Mouse (Mus musculus): ENCODE measurements at regions not wholly inside any gene's neighbourhood (a gene's known extent, or its start where the extent isn't known, plus 50 kb on each side); places are given as distances from the start of the nearest gene placed in this dataset.

DNA sequence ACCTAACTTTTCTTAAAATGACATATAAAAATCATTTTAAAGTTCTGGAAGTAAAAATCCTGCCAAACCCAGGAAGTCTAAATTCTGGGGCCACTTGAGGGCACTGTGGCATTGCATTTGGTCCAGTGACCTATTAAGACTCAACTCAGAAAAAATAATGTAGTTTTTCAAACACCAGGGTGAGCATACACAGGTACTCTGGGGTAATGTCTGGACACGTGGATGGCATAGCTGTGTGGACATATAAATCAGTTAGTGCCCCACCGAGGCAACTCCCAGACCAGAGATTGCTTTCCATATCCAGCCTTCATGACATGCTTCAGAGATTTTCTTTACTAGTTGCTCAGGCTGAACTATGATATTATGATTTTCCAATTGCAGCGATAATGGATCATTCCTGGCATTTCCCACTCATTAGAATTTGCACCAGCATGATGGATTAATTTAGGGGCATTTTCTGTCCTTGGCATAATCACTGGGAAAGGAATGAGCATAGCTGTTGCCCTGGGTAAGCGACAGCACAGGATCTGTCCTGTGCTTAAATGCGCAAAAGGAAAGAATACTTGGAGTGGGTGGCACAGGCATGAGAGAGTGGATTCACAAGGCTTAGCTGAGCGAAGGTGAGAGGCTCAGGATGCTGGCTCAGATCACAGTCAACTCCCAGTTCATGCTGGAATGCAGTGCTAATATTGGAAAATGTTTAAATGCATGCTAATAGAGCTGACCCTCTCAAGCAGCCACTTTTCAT, 1526.6 kb upstream of the Cdh8 start:
- DNase-seq (ENCODE audit: low spot score in 2 of 2), result peak; percentile 11 to 24

DNA sequence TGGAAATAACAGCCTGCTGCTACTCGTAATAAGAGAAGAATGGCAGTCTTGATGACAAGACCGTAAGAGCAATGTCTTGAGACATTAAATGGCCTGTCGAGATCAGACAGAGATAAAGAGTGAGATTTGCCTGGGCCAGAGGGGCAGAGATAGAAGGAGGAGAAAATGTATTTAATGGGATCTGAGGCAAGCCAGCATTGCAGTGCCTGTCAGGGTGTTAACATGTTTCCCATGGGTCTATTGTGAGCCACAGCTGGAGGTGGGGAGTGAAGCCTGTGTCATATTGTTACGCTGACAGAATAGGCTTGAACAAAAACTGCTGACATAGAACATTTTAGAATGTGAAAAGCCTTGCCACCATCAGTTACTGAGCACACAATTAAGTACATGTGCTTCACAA, 1523.3 kb upstream of the Cdh8 start:
- DNase-seq (ENCODE audit: low spot score in 2 of 2), result no peak

DNA sequence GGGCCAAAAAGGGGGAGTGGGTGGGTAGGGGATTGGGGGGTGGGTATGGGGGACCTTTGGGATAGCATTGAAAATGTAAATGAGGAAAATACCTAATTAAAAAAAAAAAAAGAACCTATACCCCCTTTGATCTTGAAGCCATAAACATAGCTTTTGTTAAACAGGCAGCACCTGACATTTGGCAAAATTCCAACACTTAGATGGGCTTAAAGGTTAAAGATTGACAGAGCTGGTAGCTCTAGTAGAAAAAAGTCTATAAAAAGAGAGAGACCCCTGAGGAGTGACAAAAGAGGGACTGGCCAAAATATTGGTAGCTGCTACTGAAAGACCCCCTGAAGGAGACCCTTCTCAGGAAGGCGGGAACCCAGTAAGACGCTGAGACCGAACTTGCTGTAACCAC, 1474.0 kb upstream of the Cdh8 start:
- DNase-seq (ENCODE audit: low spot score in 2 of 2), result no peak

DNA sequence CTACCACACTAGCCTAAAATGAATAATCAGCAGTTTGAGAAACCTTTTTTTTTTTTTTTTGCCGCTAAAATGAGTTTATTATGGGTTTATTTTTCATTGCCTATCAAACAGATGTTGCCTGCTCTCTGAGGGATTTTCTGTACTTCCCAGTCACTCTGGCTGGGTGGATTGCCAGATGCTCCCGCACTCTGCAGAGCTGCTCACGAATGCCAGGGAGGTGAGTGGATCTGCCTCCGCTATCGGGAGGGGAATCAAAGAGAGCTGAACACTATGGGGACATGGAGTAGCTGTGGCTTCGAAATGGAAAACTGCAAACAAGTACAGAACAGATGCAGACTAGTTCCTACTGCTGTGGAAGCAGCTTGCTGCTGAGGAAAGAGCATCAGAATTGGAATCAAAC, 1449.4 kb upstream of the Cdh8 start:
- no peak for DNase-seq (ENCODE audit: low spot score in 2 of 2)

DNA sequence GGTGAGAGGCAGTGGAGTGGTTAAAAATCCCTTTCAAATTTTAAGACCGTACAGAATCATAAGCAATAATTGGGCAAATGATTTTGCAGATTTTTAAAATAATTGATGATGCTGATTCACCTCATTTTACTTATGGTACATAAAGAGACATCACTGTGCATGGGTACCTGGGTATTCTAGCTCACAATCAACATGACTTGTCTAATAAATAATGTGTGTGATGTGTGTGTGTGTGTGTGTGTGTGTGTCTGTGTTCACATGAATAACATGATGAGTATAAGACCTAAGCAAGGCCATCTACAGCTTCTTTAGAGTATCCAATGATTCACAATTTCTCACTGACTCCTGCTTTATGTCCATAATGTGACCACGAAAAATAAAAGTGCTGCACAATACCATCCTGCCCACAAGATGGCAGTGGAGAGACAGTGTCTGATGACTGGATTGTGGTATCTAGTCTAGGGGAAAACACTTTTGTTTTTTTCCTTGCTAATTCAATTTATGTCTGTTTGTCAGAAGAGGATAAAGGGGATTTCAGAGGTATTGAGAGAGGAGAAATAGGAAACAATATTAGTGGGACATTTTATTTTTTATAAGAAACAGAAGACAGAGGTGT, 1434.7 kb upstream of the Cdh8 start:
- peak in 1 of 2 experiments; percentile 50 for DNase-seq (ENCODE audit: low spot score in 2 of 2)

Data from frontal cortex, postnatal 10 days (tissue).